ENCODE assay signal across 14 mouse cellular contexts in the genomic region with DNA sequence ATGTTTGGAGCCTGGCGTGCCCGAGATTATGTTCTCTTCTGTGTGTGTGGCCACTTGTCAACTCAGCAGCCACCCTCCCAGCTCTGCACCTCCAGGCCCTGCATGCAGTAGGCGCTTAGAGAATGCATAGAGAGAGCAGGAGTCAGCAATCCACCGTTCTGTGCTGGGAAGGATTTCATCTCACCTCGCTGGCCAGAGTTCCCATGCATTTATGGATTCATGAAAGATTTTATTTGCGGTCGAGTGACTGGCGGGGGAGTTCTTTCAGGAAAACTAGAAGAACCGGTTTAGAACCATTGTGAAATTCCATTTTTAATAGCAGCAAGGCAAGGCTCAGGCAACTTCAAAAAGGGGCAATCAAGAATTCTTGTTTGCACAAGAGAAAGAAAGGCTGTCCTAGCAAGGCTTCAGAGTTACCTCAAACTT.
DNase-seq lines count a peak whose midpoint lies in the region; ATAC-seq and TF ChIP-seq lines count a peak whose summit lies in the region.
"Had no signal": no experiment of that assay in that cellular context is flagged by ENCODE, and none has a peak within 500 bp of the region (broad histone marks: within the 10 kb centered on the region; RNA-seq: fewer than 3 reads in every experiment).

No protein-coding gene starts in this region.

- H3K9me3 ChIP-seq in kidney, embryonic 15.5 days (replicated peaks), result no peaks in the 10 kb centered on the region
- H3K9me3 ChIP-seq in stomach, postnatal 0 days (ENCODE audit: control insufficient read depth, low read length), result no peaks in the 10 kb centered on the region

- peak; percentile 10 to 28 for DNase-seq in urinary bladder, postnatal 36 days (ENCODE audit: low spot score in 2 of 2)
- DNase-seq in urinary bladder, postnatal 10 days (ENCODE audit: low spot score), result no peak
- peak; percentile 30 for DNase-seq in lung, adult 2 months
- DNase-seq in stomach, postnatal 0 days (ENCODE audit: low spot score), result peak; percentile 62
- DNase-seq in thymus, postnatal 14 days, result no peak
- DNase-seq in T-cell, adult 2 months (ENCODE audit: low spot score), result no peak
- DNase-seq: adrenal gland, postnatal 10 days; cerebellum, adult 18-20 months; right cerebral cortex, postnatal 25 days had no signal

- TF ChIP-seq POLR2A in lung, adult 2 months (IDR thresholded peaks at IDR 0.05; ENCODE audit: borderline replicate concordance, extremely low read depth, low read depth, low read length), result no peak

- no peak overlapping the region for H3K9ac ChIP-seq in kidney, embryonic 15.5 days
- H3K9ac ChIP-seq in stomach, postnatal 0 days (ENCODE audit: low read length), result no peak overlapping the region

- no peak for ATAC-seq in kidney, embryonic 15.5 days (replicated peaks; ENCODE audit: low FRiP score)
- ATAC-seq in stomach, postnatal 0 days (ENCODE audit: low FRiP score, low TSS enrichment), result peak; percentile 65
- no peak for ATAC-seq in cerebellum, adult (ENCODE audit: insufficient number of reproducible peaks, low FRiP score, low TSS enrichment)
- ATAC-seq: midbrain, embryonic 16.5 days; Patski had no signal

- 0 out of 2 replicates have a peak, but pooled peaks cover 4% of the 10 kb centered on the region for H3K36me3 ChIP-seq in kidney, embryonic 15.5 days
- H3K36me3 ChIP-seq in stomach, postnatal 0 days (ENCODE audit: control insufficient read depth, insufficient read depth, low read length), result no peaks in the 10 kb centered on the region

- peak overlapping the region; percentile 87 for H3K27ac ChIP-seq in kidney, embryonic 15.5 days
- peak overlapping the region; percentile 87 for H3K27ac ChIP-seq in stomach, postnatal 0 days (replicated peaks)

- H3K27me3 ChIP-seq in kidney, embryonic 15.5 days, result no peaks in the 10 kb centered on the region
- no peaks in the 10 kb centered on the region for H3K27me3 ChIP-seq in stomach, postnatal 0 days (ENCODE audit: control insufficient read depth, insufficient read depth, low read length)
- H3K27me3 ChIP-seq: Patski had no signal

- no peak for TF ChIP-seq CTCF in lung, adult 2 months (IDR thresholded peaks at IDR 0.05; ENCODE audit: insufficient read depth, low read length)
- TF ChIP-seq CTCF in stomach, postnatal 0 days (IDR thresholded peaks at IDR 0.05; ENCODE audit: low read depth), result no peak

- peak; percentile 58 for TF ChIP-seq EP300 in stomach, postnatal 0 days (optimal IDR thresholded peaks at IDR 0.05)

- H3K4me1 ChIP-seq in kidney, embryonic 15.5 days, result peaks cover 59% of the 10 kb centered on the region
- no peaks in the 10 kb centered on the region for H3K4me1 ChIP-seq in lung, adult 2 months (ENCODE audit: control insufficient read depth, insufficient read depth, low read length)
- no peaks in the 10 kb centered on the region for H3K4me1 ChIP-seq in stomach, postnatal 0 days (replicated peaks; ENCODE audit: control insufficient read depth, insufficient read depth)

- 57% methylated on average over 9 of the region's 9 CpGs for WGBS in kidney, embryonic 15.5 days
- 72% methylated on average over 9 of the region's 9 CpGs for WGBS in lung, adult 2 months
- 50% methylated on average over 9 of the region's 9 CpGs for WGBS in stomach, postnatal 0 days

- no peak overlapping the region for H3K4me3 ChIP-seq in kidney, embryonic 15.5 days (replicated peaks)
- H3K4me3 ChIP-seq in lung, adult 2 months (replicated peaks; ENCODE audit: extremely low read depth, low read depth, low read length), result no peak overlapping the region
- no peak overlapping the region for H3K4me3 ChIP-seq in stomach, postnatal 0 days (ENCODE audit: low read depth, low read length)

- no peak overlapping the region; the same call in 1 of the 2 replicates for H3K4me2 ChIP-seq in kidney, embryonic 15.5 days
- H3K4me2 ChIP-seq in stomach, postnatal 0 days (replicated peaks; ENCODE audit: low read depth), result no peak overlapping the region
- H3K4me2 ChIP-seq: heart, embryonic 11.5 days had no signal

Comparison
In these comparisons a context has a peak if more than half of its experiments do, and no peak if none do; other contexts are left out.
1. DNase-seq: peak in urinary bladder, postnatal 36 days (2 of 2), lung, adult 2 months (single experiment) and stomach, postnatal 0 days (single experiment); none in urinary bladder, postnatal 10 days (single experiment), thymus, postnatal 14 days (single experiment) and T-cell, adult 2 months (single experiment).